Mouse (Mus musculus) heart, adult 11 months (tissue): Measurements from ENCODE around the gene Pkp3.

Source experiments
- DNase-seq: peaks from one replicate; pipeline ENCODE4 v3.0.0; 2022

The Pkp3 gene

DNA sequence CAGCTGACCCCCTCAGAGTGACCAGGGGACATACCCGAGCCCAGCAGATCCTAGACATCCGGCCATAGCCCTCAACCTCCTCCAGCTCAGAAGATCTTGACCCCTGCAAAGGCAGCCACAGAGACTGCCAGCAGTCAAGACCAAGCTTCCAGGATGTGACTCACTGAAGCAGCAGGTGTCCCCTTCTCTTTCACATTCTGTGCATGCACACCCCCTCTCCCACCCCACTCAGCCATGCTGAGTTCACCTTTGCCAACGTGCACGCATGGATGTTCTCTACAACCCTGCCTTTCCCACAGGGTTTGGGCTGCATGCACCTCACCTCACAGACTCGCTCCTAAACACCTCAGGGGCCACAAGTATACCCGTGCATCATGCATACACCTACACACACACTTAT is 18.0 kb downstream of the Pkp3 start:
- DNase-seq = peak; percentile 94

DNA sequence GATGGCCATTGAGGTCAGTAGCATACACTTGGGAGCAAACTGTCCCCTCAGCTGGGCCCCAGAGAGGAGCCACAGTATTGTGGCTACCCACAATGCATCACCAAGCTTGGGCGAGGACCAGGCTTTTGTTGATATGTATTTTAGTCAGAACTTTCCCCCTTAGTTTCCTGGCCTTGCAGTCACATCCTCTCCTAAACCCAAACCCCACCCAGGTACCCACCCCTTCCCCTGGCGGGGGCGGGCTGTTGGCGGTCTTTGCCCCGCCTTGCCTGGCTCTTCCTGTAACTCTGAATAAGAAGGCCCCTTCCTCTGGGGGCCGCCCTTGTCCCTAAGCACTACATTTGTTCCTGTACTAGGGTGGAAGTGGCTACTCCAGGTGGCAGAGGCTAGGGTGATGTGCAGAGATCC is 18.6 kb downstream of the Pkp3 start:
- DNase-seq = peak; percentile 99

GRCm38 (mm10) chr7:141097177-141097576 is 19.2 kb downstream of the Pkp3 start:
- no peak for DNase-seq

- peak; percentile 91 for DNase-seq
Measured at GRCm38 (mm10) chr7:141099911-141100691, 22.1 kb downstream of the Pkp3 start, which contains the start of gene Sigirr. Gene Sigirr (minus strand): TSS chr7:141100572.

- DNase-seq = no peak
Measured at GRCm38 (mm10) chr7:141103161-141103560, 25.1 kb downstream of the Pkp3 start.

DNA sequence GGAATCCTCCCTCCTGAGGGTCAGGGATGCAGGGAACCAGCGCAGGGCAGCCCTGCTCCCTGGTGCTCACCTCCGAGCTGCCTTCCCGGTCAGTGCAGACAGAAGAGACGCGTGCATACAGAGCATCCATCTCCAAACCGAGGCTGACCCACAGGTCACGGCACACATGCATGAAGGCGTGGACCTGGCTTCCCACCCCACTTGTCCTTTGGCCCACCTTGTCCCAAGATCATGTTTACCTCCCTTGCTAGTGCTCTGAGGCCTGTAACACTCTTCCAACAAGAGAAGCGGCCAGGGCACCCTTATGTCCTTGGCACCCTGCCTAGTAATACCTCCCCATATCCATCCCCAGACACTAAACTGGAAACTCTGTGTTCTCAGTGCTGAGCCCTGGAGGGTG is 37.9 kb downstream of the Pkp3 start:
- DNase-seq = peak; percentile 68

DNA sequence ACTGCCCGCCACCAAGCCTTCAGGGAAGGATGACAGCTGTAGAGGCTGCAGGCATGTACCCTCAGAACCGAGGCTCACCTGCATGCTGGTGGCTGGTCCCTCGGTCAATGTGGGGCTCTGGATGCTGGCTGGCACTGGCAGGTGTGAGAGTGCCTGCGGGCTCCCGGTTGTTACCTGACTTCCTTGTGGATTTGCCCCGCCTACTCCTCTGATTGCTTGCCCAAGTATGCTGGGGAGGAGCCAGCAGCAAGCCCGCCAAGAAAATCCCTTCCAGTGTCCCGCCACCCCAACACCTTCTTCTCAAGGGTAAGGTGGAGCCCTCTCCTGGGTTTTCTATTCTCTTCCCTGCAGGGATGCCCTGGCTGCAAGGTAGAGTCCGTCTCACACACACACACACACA is 39.6 kb downstream of the Pkp3 start, which contains the start of gene Ano9:
Gene Ano9, minus strand, starts transcription at position 171 of the 400 bp plus-strand sequence.
- peak; percentile 76 for DNase-seq

- no peak for DNase-seq
Measured at GRCm38 (mm10) chr7:141119487-141119886, 41.5 kb downstream of the Pkp3 start.

DNA sequence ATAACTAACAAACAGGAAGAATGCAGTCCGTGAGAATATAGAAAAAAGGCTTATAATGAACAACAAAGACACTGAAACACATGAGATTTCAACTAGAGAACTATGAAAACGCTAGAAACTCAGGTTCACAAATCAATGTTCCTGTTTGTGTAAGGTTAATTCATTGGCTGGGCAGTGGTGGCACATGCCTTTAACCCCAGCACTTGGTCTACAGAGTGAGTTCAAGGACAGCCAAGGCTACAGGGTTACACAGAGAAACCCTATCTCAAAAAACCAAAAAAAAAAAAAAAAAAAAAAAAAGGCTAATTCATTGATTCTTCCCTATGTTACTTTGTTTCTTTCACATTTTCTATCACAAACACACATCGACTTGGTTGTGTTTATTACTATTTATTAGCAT is 42.6 kb downstream of the Pkp3 start:
- no peak for DNase-seq

DNA sequence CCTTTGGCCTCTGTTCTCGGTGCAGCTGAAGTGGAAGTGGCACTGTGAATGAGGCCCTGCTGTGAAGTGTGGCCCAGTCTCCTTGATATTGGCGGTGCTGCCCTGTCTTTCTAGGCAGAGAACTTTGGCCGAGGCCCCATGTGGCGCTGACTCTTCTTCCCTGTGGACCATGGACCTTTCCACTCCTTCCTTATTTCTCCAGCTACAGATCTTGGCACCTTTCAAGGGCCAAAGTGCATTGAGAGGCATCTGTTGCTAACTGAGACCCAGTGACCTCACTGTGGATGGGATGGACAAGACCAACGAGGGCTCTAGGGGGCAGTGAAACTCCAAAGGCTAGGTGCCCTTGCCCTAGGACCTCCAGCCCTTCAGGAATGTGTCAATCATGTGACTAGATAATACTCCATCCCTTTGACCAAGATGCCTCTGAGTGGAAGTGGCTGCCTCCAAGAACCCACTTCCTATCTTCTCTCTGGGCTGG is 43.1 kb downstream of the Pkp3 start:
- peak; percentile 92 for DNase-seq

GRCm38 (mm10) chr7:141122245-141122644 is 44.2 kb downstream of the Pkp3 start, which contains the start of gene Ptdss2:
Gene Ptdss2 (plus strand): TSS chr7:141122382.
- DNase-seq = peak; percentile 97

GRCm38 (mm10) chr7:141122689-141123516 is 44.9 kb downstream of the Pkp3 start:
- DNase-seq = peak; percentile 100

DNA sequence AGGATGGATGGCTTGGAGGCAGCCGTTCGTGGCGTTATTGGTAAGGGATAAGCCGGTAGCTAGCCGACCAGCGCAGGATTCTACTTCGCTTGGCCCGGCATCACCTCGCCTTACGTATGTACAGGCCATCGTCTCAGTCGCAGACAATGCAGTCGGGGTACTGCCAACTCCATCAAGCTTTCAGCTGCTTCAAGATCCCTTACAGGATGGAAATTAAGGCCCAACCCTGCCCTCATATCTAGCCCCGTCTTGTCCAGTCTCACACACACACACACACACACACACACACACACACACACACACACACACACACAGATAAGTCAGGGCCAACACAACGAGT is 45.5 kb downstream of the Pkp3 start:
- no peak for DNase-seq

DNA sequence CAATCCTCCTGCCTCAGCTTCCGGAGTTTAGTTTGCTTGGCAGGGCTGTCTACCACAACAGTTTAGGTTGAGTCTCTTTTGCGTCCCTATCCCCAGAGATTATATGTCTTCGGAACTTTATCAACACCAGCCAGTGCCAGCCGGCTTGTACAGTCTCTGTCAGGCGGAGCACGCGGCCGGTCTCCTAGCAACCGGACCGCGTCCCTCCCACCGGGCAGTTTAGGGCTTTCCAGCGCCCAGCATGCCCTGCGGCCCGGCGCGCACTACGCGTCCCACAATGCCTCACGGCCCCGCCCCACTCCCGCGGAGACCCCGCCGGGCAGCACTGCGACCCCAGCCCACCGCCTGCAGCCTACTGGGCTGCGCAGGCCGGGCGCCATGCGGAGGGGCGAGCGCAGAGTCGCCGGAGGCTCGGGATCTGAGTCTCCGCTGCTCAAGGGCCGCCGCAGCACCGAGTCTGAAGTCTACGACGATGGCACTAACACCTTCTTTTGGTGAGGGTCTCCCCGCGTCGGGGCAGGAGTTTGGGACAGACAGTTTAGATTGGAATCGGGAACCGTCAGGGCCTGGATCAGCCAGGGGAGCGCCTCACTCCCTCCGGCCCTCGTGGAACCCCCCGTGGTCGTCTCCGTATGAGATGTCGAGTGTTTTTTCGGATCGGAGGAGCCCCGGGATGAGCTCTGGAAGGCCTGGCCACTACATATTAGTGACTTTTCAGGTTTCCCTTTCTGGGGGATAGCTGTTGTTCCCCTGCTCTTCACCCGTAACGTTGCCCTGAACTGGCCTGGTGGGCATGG is 53.2 kb downstream of the Pkp3 start:
- peak; percentile 99 for DNase-seq

GRCm38 (mm10) chr7:141131904-141132755 is 54.1 kb downstream of the Pkp3 start:
- DNase-seq = no peak
